Mouse (Mus musculus): ENCODE data around the gene Slc43a1.

- no peak for TF ChIP-seq MAFK (IDR thresholded peaks at IDR 0.05; ENCODE audit: insufficient read depth, low read depth, low read length)
- no peak for TF ChIP-seq HCFC1 (IDR thresholded peaks at IDR 0.05; ENCODE audit: borderline replicate concordance, insufficient read depth, low read length)
- TF ChIP-seq CHD2 (IDR thresholded peaks at IDR 0.05; ENCODE audit: low read depth, low read length): no peak
- no peak for TF ChIP-seq ZNF384 (IDR thresholded peaks at IDR 0.05; ENCODE audit: low read depth, low read length)
- TF ChIP-seq ZC3H11A (IDR thresholded peaks at IDR 0.05; ENCODE audit: borderline replicate concordance, low read depth, low read length): no peak
Measured at GRCm38 (mm10) chr2:84850407-84851129, 11.9 kb downstream of the Slc43a1 start.

Data from ES-E14 (cell line).